Mouse (Mus musculus) CH12.LX (cell line): ENCODE data around the gene Adipor2. TPM values are rescaled to one million over a fixed set of nuclear protein-coding genes. Genes with fewer than 3 reads are reported as not detected.

Experiments used
- DNase-seq: peaks from one replicate; pipeline ENCODE4 v3.0.0-alpha.2; 2013; ENCODE audit errors: extremely low read depth
- H3K27ac ChIP-seq: 2 replicates; pipeline ENCODE4 v1.5.1; 2012; ENCODE audit warnings: low read depth, mild to moderate bottlenecking, control low read depth, moderate library complexity; ENCODE audit not compliant: insufficient read depth
- H3K27me3 ChIP-seq: replicated peaks from 2 replicates; pipeline ENCODE3; 2012; ENCODE audit warnings: inconsistent platforms
- H3K36me3 ChIP-seq, 2 experiments: replicated peaks in 1 of 2; 2 replicates each; pipeline versions ENCODE3 to v1.6.1; 2012; ENCODE audit warnings: inconsistent platforms in 1 of 2, low read length in 1 of 2, mild to moderate bottlenecking in 1 of 2, mixed read lengths in 1 of 2, moderate library complexity in 1 of 2; ENCODE audit not compliant: control insufficient read depth in 1 of 2, insufficient read depth in 1 of 2
- H3K4me1 ChIP-seq, 2 experiments: 2 replicates each; pipeline ENCODE4 v1.6.1; 2012; ENCODE audit warnings: inconsistent platforms in 1 of 2, moderate library complexity in 1 of 2; ENCODE audit not compliant: insufficient read depth in 2 of 2, control insufficient read depth in 1 of 2
- H3K4me2 ChIP-seq: 2 replicates; pipeline ENCODE4 v1.6.1; 2012; ENCODE audit warnings: low read depth, mild to moderate bottlenecking, control low read depth; ENCODE audit not compliant: poor library complexity, insufficient read depth, severe bottlenecking
- H3K4me3 ChIP-seq, 3 experiments: fragments of 150-350 bp in 1 of 3; sonication (generic) in 1 of 3; replicated peaks in 1 of 3; 2 replicates each; pipeline versions ENCODE3 to v1.5.1; 2011 to 2012; ENCODE audit warnings: low read depth in 2 of 3, low read length in 2 of 3, mild to moderate bottlenecking in 2 of 3, moderate library complexity in 2 of 3, control low read depth in 1 of 3, improper control_type of control experiment in 1 of 3, inconsistent platforms in 1 of 3, mixed read lengths in 1 of 3; ENCODE audit not compliant: poor library complexity in 1 of 3
- H3K79me2 ChIP-seq: replicated peaks from 2 replicates; pipeline ENCODE4 v1.6.1; 2012; ENCODE audit warnings: mild to moderate bottlenecking, moderate library complexity; ENCODE audit not compliant: control insufficient read depth, poor library complexity, insufficient read depth, severe bottlenecking; ENCODE audit errors: extremely low read depth
- H3K9ac ChIP-seq: 2 replicates; pipeline ENCODE4 v1.6.1; 2012; ENCODE audit warnings: low read depth, mild to moderate bottlenecking, control low read depth, moderate library complexity; ENCODE audit not compliant: insufficient read depth
- H3K9me3 ChIP-seq: replicated peaks from 2 replicates; pipeline ENCODE3; 2012; ENCODE audit warnings: low read length, inconsistent platforms, mixed read lengths
- BHLHE40 ChIP-seq: IDR thresholded peaks from 2 replicates; pipeline ENCODE4 v1.6.1; 2011; ENCODE audit warnings: mild to moderate bottlenecking, low read depth, low read length, improper control_type of control experiment
- CHD1 ChIP-seq: IDR thresholded peaks from 2 replicates; pipeline ENCODE4 v1.6.1; 2012; ENCODE audit warnings: low read depth, low read length, improper control_type of control experiment, inconsistent platforms
- CHD2 ChIP-seq: IDR thresholded peaks from 2 replicates; pipeline ENCODE4 v1.6.1; 2011; ENCODE audit warnings: low read length, improper control_type of control experiment
- CTCF ChIP-seq, 2 experiments: IDR thresholded peaks in 1 of 2; conservative IDR thresholded peaks in 1 of 2; 2 replicates each; pipeline ENCODE4 v1.5.1; 2011 to 2012; ENCODE audit warnings: low read depth in 2 of 2, low read length in 2 of 2, improper control_type of control experiment in 1 of 2, inconsistent platforms in 1 of 2, mild to moderate bottlenecking in 1 of 2, moderate library complexity in 1 of 2
- E2F4 ChIP-seq: IDR thresholded peaks from 2 replicates; pipeline ENCODE4 v1.6.1; 2011; ENCODE audit warnings: low read depth, low read length, improper control_type of control experiment; ENCODE audit not compliant: insufficient replicate concordance
- ELF1 ChIP-seq: IDR thresholded peaks from 2 replicates; pipeline ENCODE4 v1.6.1; 2014; ENCODE audit warnings: low read depth, mild to moderate bottlenecking, inconsistent platforms, low read length, improper control_type of control experiment
- EP300 ChIP-seq: IDR thresholded peaks from 2 replicates; pipeline ENCODE4 v1.6.1; 2011; ENCODE audit warnings: low read length, improper control_type of control experiment
- ETS1 ChIP-seq: conservative IDR thresholded peaks from 2 replicates; pipeline ENCODE4 v1.6.1; 2012; ENCODE audit warnings: low read depth, mild to moderate bottlenecking, inconsistent platforms, low read length, improper control_type of control experiment, moderate library complexity
- GABPA ChIP-seq: IDR thresholded peaks from 2 replicates; pipeline ENCODE4 v1.6.1; 2012; ENCODE audit warnings: low read depth, low read length, improper control_type of control experiment, inconsistent platforms; ENCODE audit not compliant: insufficient replicate concordance
- IRF4 ChIP-seq: IDR thresholded peaks from 2 replicates; pipeline ENCODE4 v1.6.1; 2014; ENCODE audit warnings: low read depth, mild to moderate bottlenecking, inconsistent platforms, low read length, improper control_type of control experiment
- JUND ChIP-seq: conservative IDR thresholded peaks from 2 replicates; pipeline ENCODE4 v1.6.1; 2011; ENCODE audit warnings: low read depth, low read length, improper control_type of control experiment
- KAT2A ChIP-seq: IDR thresholded peaks from 2 replicates; pipeline ENCODE4 v1.6.1; 2012; ENCODE audit warnings: low read length, improper control_type of control experiment, inconsistent platforms; ENCODE audit not compliant: insufficient replicate concordance
- MAX ChIP-seq: IDR thresholded peaks from 2 replicates; pipeline ENCODE4 v1.6.1; 2011; ENCODE audit warnings: low read length, improper control_type of control experiment
- MAZ ChIP-seq: IDR thresholded peaks from 2 replicates; pipeline ENCODE4 v1.6.1; 2012; ENCODE audit warnings: low read depth, mild to moderate bottlenecking, inconsistent platforms, low read length, improper control_type of control experiment, moderate library complexity
- MEF2A ChIP-seq: IDR thresholded peaks from 2 replicates; pipeline ENCODE4 v1.6.1; 2014; ENCODE audit warnings: low read depth, mild to moderate bottlenecking, inconsistent platforms, low read length, improper control_type of control experiment, borderline replicate concordance
- MYC ChIP-seq: IDR thresholded peaks from 2 replicates; pipeline ENCODE4 v1.6.1; 2011; ENCODE audit warnings: low read depth, mild to moderate bottlenecking, improper control_type of control experiment, low read length
- NELFE ChIP-seq: IDR thresholded peaks from 2 replicates; pipeline ENCODE4 v1.6.1; 2011; ENCODE audit warnings: low read depth, low read length, improper control_type of control experiment
- NRF1 ChIP-seq: IDR thresholded peaks from 2 replicates; pipeline ENCODE4 v1.6.1; 2014; ENCODE audit warnings: low read depth, mild to moderate bottlenecking, inconsistent platforms, low read length, improper control_type of control experiment, moderate library complexity
- POLR2A ChIP-seq: IDR thresholded peaks from 2 replicates; pipeline ENCODE4 v1.6.1; 2011; ENCODE audit warnings: low read depth, mild to moderate bottlenecking, improper control_type of control experiment, low read length
- POLR2AphosphoS2 ChIP-seq: IDR thresholded peaks from 2 replicates; pipeline ENCODE4 v1.6.1; 2011; ENCODE audit warnings: low read depth, low read length, improper control_type of control experiment
- RAD21 ChIP-seq: IDR thresholded peaks from 2 replicates; pipeline ENCODE4 v1.6.1; 2011; ENCODE audit warnings: low read depth, mild to moderate bottlenecking, low read length, improper control_type of control experiment, moderate library complexity
- RCOR1 ChIP-seq: conservative IDR thresholded peaks from 2 replicates; pipeline ENCODE4 v1.6.1; 2012; ENCODE audit warnings: low read depth, mild to moderate bottlenecking, inconsistent platforms, low read length, improper control_type of control experiment
- SIN3A ChIP-seq: IDR thresholded peaks from 2 replicates; pipeline ENCODE4 v1.6.1; 2012; ENCODE audit warnings: low read length, improper control_type of control experiment, inconsistent platforms
- SMC3 ChIP-seq: IDR thresholded peaks from 2 replicates; pipeline ENCODE4 v1.6.1; 2011; ENCODE audit warnings: low read depth, low read length, improper control_type of control experiment
- TBP ChIP-seq: conservative IDR thresholded peaks from 2 replicates; pipeline ENCODE4 v1.6.1; 2011; ENCODE audit warnings: low read depth, low read length, improper control_type of control experiment
- TCF12 ChIP-seq: IDR thresholded peaks from 2 replicates; pipeline ENCODE4 v1.6.1; 2014; ENCODE audit warnings: low read depth, mild to moderate bottlenecking, inconsistent platforms, low read length, improper control_type of control experiment
- UBTF ChIP-seq: IDR thresholded peaks from 2 replicates; pipeline ENCODE4 v1.6.1; 2012; ENCODE audit warnings: low read depth, mild to moderate bottlenecking, inconsistent platforms, low read length, improper control_type of control experiment, moderate library complexity
- USF2 ChIP-seq: conservative IDR thresholded peaks from 2 replicates; pipeline ENCODE4 v1.6.1; 2011; ENCODE audit warnings: low read depth, low read length, improper control_type of control experiment
- ZC3H11A ChIP-seq: IDR thresholded peaks from 2 replicates; pipeline ENCODE4 v1.6.1; 2012; ENCODE audit warnings: low read depth, mild to moderate bottlenecking, inconsistent platforms, low read length, improper control_type of control experiment
- ZKSCAN1 ChIP-seq: IDR thresholded peaks from 2 replicates; pipeline ENCODE4 v1.6.1; 2012; ENCODE audit warnings: low read depth, inconsistent platforms, low read length, improper control_type of control experiment, borderline replicate concordance
- ZMIZ1 ChIP-seq: IDR thresholded peaks from 2 replicates; pipeline ENCODE4 v1.6.1; 2012; ENCODE audit warnings: low read depth, mild to moderate bottlenecking, inconsistent platforms, low read length, improper control_type of control experiment
- ZNF384 ChIP-seq: IDR thresholded peaks from 2 replicates; pipeline ENCODE4 v1.6.1; 2012; ENCODE audit warnings: low read depth, low read length, improper control_type of control experiment, inconsistent platforms
- dilution Hi-C: fragments of 300-500 bp; cut with MboI; formaldehyde crosslinking; loops from 2 replicates; pipeline ENCODE4 v1.14.3; 2020; ENCODE audit warnings: low sequenced_read_pairs; ENCODE audit not compliant: extremely low pct_unique_long_range_greater_than_20kb, extremely low pct_ligation_motif_present
- in situ Hi-C: fragments of 300-500 bp; cut with MboI; formaldehyde crosslinking; loops from 3 replicates; pipeline ENCODE4 v1.14.3; 2019; ENCODE audit warnings: low sequenced_read_pairs, low pct_ligation_motif_present, low pct_unique_long_range_greater_than_20kb, mixed read lengths
- polyA plus RNA-seq: library from polyadenylated mRNA; unstranded; fragments of >175 nt; gene quantifications from 2 replicates; pipeline ENCODE4 v1.2.1, GENCODE M21; 2012; ENCODE audit warnings: low read depth; ENCODE audit not compliant: insufficient read length
- total RNA-seq, 2 experiments: library from RNA; depleted of rRNA; stranded (reverse); fragments of 300-350 nt in 1 of 2; fragments of >200 nt in 1 of 2; gene quantifications; 2 replicates each; pipeline ENCODE4 v1.2.3; 2012 to 2014

Gene Adipor2
- total and polyA plus RNA-seq, 3 experiments, result 29.8 to 43.5 (median 40.3) TPM

GRCm38 (mm10) chr6:119395421-119396308 is 21.8 kb downstream of the Adipor2 start:
- peak; percentile 93 for DNase-seq
- H3K79me2 ChIP-seq, result no peaks in the 10 kb centered on the region
- 0 out of 2 replicates have a peak overlapping the region, but pooled peaks have one; percentile 4 for H3K9ac ChIP-seq
- peak overlapping the region; percentile 90 for H3K4me2 ChIP-seq
- H3K36me3 ChIP-seq, result no peaks in the 10 kb centered on the region
- TF ChIP-seq POLR2A (no peak), USF2 (no peak), KAT2A (no peak), EP300 (peak; percentile 92), GABPA (no peak), E2F4 (no peak), RAD21 (no peak), CHD1 (0 out of 2 replicates have a peak, but pooled peaks have one; percentile 71), IRF4 (peak; percentile 87; the same call in 1 of the 2 replicates), ZMIZ1 (no peak), SMC3 (peak; percentile 7; the same call in 1 of the 2 replicates), ELF1 (no peak), TCF12 (peak; percentile 90), ZC3H11A (no peak), BHLHE40 (peak; percentile 32; the same call in 1 of the 2 replicates), POLR2AphosphoS2 (no peak), UBTF (0 out of 2 replicates have a peak, but pooled peaks have one; percentile 52), CHD2 (peak; percentile 94), ZNF384 (peak; percentile 86), SIN3A (peak; percentile 84), MYC (no peak; the same call in 1 of the 2 replicates), RCOR1 (peak; percentile 91), TBP (no peak), NELFE (no peak), ETS1 (peak; percentile 78), MEF2A (peak; percentile 68), CTCF (conservative IDR thresholded peaks at IDR 0.05 in 1 of 2, IDR thresholded peaks at IDR 0.05 in 1 of 2; ENCODE audit: low read depth in 2 of 2, low read length in 2 of 2) (peak in 1 of 2 experiments; percentile 13; a peak in 2 of 4 replicates), MAX (peak; percentile 41; the same call in 1 of the 2 replicates), MAZ (0 out of 2 replicates have a peak, but pooled peaks have one; percentile 44), ZKSCAN1 (no peak), NRF1 (no peak), JUND (peak; percentile 56; the same call in 1 of the 2 replicates)
- no peaks in the 10 kb centered on the region for H3K27me3 ChIP-seq
- H3K4me3 ChIP-seq, result peak overlapping the region; percentile 1 to 37 (median 27)
- in situ Hi-C loops (loop anchor here (10.0 kb wide), 1 partner anchor 49 kb away; no protein-coding TSS in a partner anchor), dilution Hi-C loops (no loop called here)
- H3K4me1 ChIP-seq, result peaks cover 6 to 28% of the 10 kb centered on the region in 2 experiments
- peaks cover 4% of the 10 kb centered on the region for H3K9me3 ChIP-seq
- peak overlapping the region; percentile 41 for H3K27ac ChIP-seq
